Mouse (Mus musculus) activated CD4-positive, CD25-positive, alpha-beta regulatory T cell, adult 4 months (primary cell): ENCODE measurements at regions not wholly inside any gene's neighbourhood (a gene's known extent, or its start where the extent isn't known, plus 50 kb on each side); places are given as distances from the start of the nearest gene placed in this dataset.

Experiments
- ATAC-seq: one replicate; pipeline ENCODE4 v1.8.0; 2017

GRCm38 (mm10) chr6:51378436-51378835 lies 54.0 kb upstream of the Nfe2l3 start:
- ATAC-seq = no peak

- ATAC-seq = no peak
Observed at GRCm38 (mm10) chr6:51379074-51379473, 53.4 kb upstream of the Nfe2l3 start.

GRCm38 (mm10) chr6:51379560-51380274 lies 52.8 kb upstream of the Nfe2l3 start:
- no peak for ATAC-seq

- ATAC-seq = no peak
Observed at GRCm38 (mm10) chr6:51380275-51380575, 52.2 kb upstream of the Nfe2l3 start.

GRCm38 (mm10) chr6:51381465-51381864 lies 51.0 kb upstream of the Nfe2l3 start:
- ATAC-seq = no peak
